Mouse (Mus musculus) neural tube, postnatal 0 days (tissue): ENCODE measurements around the gene Gm21992. TPM values are rescaled to one million over a fixed set of nuclear protein-coding genes. Genes with fewer than 3 reads are reported as not detected.

ENCODE experiments used
- polyA plus RNA-seq: library from polyadenylated mRNA; unstranded; fragments of >200 nt; fragmentation: Nextera tagmentation; extraction: Ambion mirVana; gene quantifications from 2 replicates; pipeline ENCODE4 v1.2.1, GENCODE M21; 2015

The Gm21992 gene
- 14.4 and 24.3 TPM in 2 replicates for polyA plus RNA-seq

GRCm38 (mm10) chr19:4811063-4811908 is at the start of gene Gm21992, which contains the start of gene Rbm14:
TSS of gene Gm21992 (minus strand) at chr19:4811612.
TSS of gene Rbm14 (minus strand) at chr19:4811634.

GRCm38 (mm10) chr19:4854552-4855469 is 43.4 kb upstream of the Gm21992 start, which contains the start of gene Ctsf:
TSS of gene Ctsf (plus strand) at chr19:4855130.

GRCm38 (mm10) chr19:4839149-4839548 is 27.7 kb upstream of the Gm21992 start, which contains the start of the genes Ccs and Ccdc87:
TSS of gene Ccs (minus strand) at chr19:4839332.
TSS of gene Ccdc87 (plus strand) at chr19:4839366.

GRCm38 (mm10) chr19:4793831-4794422 is 17.5 kb downstream of the Gm21992 start, which contains the start of gene Rbm4:
TSS of gene Rbm4 (minus strand) at chr19:4793901.

GRCm38 (mm10) chr19:4756193-4756911 is 55.1 kb downstream of the Gm21992 start, which contains the start of gene Rbm4b:
TSS of gene Rbm4b (plus strand) at chr19:4756497.

DNA sequence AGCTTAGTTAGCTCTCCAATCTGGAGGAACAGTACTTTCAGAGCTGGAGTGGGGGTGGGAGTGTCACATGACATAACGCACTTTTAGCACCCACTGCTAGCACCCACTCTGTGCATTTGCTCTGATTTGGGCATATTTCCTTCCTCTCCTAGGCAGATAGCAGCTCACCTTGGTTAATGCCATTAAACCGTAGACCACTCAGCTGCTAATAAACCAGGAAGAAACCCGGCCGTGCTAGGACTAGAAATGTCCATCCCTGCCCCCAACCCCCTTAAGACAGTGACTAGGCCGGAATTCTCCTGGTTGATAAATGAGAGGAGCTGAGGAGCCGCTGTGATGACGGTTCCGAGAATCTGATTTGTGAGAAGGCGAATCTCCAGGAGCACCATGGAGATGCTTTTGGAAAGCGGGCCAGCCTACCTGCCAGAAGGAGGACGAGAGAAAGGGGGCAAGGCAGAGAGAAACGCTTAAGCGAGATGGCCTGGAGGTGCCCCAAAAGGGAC is 100.3 kb downstream of the Gm21992 start, which contains the start of gene Sptbn2:
TSS of gene Sptbn2 (plus strand) at position 70 of the 503 bp plus-strand sequence.

GRCm38 (mm10) chr19:4698205-4698677 is 113.2 kb downstream of the Gm21992 start, which contains the start of gene Gm960:
TSS of gene Gm960 (minus strand) at chr19:4698668.

Other genes starting within 250 kb of the Gm21992 start
- gene Lrfn4, start 195.9 kb downstream of the Gm21992 start, polyA plus RNA-seq, result 16.6 and 20.1 TPM in 2 replicates
- 41.3 and 46.2 TPM in 2 replicates for gene Rce1, start 186.0 kb downstream of the Gm21992 start, polyA plus RNA-seq
- gene Gm960, start 112.9 kb downstream of the Gm21992 start, polyA plus RNA-seq, result 5.4 and 5.9 TPM in 2 replicates
- 11.6 and 16.4 TPM in 2 replicates for gene Sptbn2, start 100.4 kb downstream of the Gm21992 start, polyA plus RNA-seq
- 68.3 and 75.8 TPM in 2 replicates for gene Rbm4b, start 55.1 kb downstream of the Gm21992 start, polyA plus RNA-seq
- gene Rbm4, start 17.7 kb downstream of the Gm21992 start, polyA plus RNA-seq, result 36.2 and 38.3 TPM in 2 replicates
- gene Rbm14, start within 50 bp of the Gm21992 start, polyA plus RNA-seq, result 32.0 and 33.3 TPM in 2 replicates
- 48.0 and 51.2 TPM in 2 replicates for gene Ccs, start 27.7 kb upstream of the Gm21992 start, polyA plus RNA-seq
- 0.63 and 0.85 TPM in 2 replicates for gene Ccdc87, start 27.8 kb upstream of the Gm21992 start, polyA plus RNA-seq
- 92.7 and 98.1 TPM in 2 replicates for gene Ctsf, start 43.5 kb upstream of the Gm21992 start, polyA plus RNA-seq
- 3.9 and 5.1 TPM in 2 replicates for gene Actn3, start 66.3 kb upstream of the Gm21992 start, polyA plus RNA-seq
- 18.3 and 20.1 TPM in 2 replicates for gene Zdhhc24, start 67.1 kb upstream of the Gm21992 start, polyA plus RNA-seq
- 8.7 and 8.8 TPM in 2 replicates for gene Bbs1, start 95.0 kb upstream of the Gm21992 start, polyA plus RNA-seq
- gene Dpp3, start 116.7 kb upstream of the Gm21992 start, polyA plus RNA-seq, result 66.6 and 67.5 TPM in 2 replicates
- 10.4 and 12.1 TPM in 2 replicates for gene Peli3, start 131.5 kb upstream of the Gm21992 start, polyA plus RNA-seq
- gene Mrpl11, start 150.5 kb upstream of the Gm21992 start, polyA plus RNA-seq, result 116 and 126 TPM in 2 replicates
- gene Npas4, start 178.7 kb upstream of the Gm21992 start, polyA plus RNA-seq, result 0.28 and 0.39 TPM in 2 replicates
- 17.8 and 18.5 TPM in 2 replicates for gene Slc29a2, start 212.2 kb upstream of the Gm21992 start, polyA plus RNA-seq
- 166 and 173 TPM in 2 replicates for gene B4gat1, start 227.2 kb upstream of the Gm21992 start, polyA plus RNA-seq
- gene AC124502.3, start 227.3 kb upstream of the Gm21992 start, polyA plus RNA-seq, result 1.7 and 2.2 TPM in 2 replicates
- 14.2 and 14.9 TPM in 2 replicates for gene Brms1, start 229.7 kb upstream of the Gm21992 start, polyA plus RNA-seq
- gene Rin1, start 238.9 kb upstream of the Gm21992 start, polyA plus RNA-seq, result 0.55 and 0.71 TPM in 2 replicates